20 mouse cellular contexts compared by ENCODE assay signal in the genomic region with DNA sequence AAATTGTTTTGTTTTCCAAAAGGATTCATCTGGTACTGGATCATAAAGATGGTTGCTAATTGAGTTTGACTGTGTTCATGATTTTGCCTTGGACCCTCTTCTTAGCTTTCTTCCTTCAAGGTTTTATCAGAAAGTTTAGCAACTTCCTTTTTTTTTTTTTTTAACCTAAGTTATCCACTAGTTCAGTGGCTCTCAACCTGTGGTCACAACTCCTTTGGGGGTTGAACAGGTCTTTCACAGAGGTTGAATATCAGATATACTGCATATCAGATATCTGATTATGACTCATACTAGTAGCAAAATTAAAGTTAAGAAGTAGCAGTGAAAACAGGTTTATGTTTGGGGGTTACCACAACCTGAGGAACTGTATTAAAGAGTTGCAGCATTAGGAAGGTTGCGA.
"Had no signal": no experiment of that assay in that cellular context is flagged by ENCODE, and none has a peak within 500 bp of the region (broad histone marks: within the 10 kb centered on the region; RNA-seq: fewer than 3 reads in every experiment).

No protein-coding gene starts in this region.

- H3K4me3 ChIP-seq: limb, embryonic 12.5 days; limb, embryonic 15.5 days; midbrain, embryonic 12.5 days; midbrain, embryonic 15.5 days; neural tube, embryonic 13.5 days had no signal

- DNase-seq: kidney, adult 11 months; kidney, adult 9 months; kidney, postnatal 14 days; kidney, postnatal 4 days; left cerebral cortex, postnatal 4 days; liver, postnatal 0 days; lung, embryonic 14.5 days; lung, postnatal 36 days; retina, postnatal 1 day; right cerebral cortex, postnatal 25 days; thymus, postnatal 25 days had no signal

- H3K9me3 ChIP-seq: limb, embryonic 12.5 days; limb, embryonic 15.5 days; midbrain, embryonic 12.5 days; midbrain, embryonic 15.5 days; neural tube, embryonic 13.5 days had no signal

- H3K9ac ChIP-seq: limb, embryonic 12.5 days; limb, embryonic 15.5 days; liver, embryonic 14.5 days; liver, postnatal 0 days; lung, embryonic 14.5 days; midbrain, embryonic 12.5 days; midbrain, embryonic 15.5 days; neural tube, embryonic 13.5 days had no signal

- H3K4me1 ChIP-seq: limb, embryonic 12.5 days; limb, embryonic 15.5 days; midbrain, embryonic 12.5 days; midbrain, embryonic 15.5 days; neural tube, embryonic 13.5 days had no signal

- H3K4me2 ChIP-seq: limb, embryonic 12.5 days; limb, embryonic 15.5 days; liver, embryonic 11.5 days; lung, embryonic 14.5 days; midbrain, embryonic 12.5 days; midbrain, embryonic 15.5 days; neural tube, embryonic 13.5 days had no signal

- H3K27me3 ChIP-seq: limb, embryonic 12.5 days; limb, embryonic 15.5 days; midbrain, embryonic 12.5 days; midbrain, embryonic 15.5 days; neural tube, embryonic 13.5 days had no signal

- H3K36me3 ChIP-seq: limb, embryonic 12.5 days; limb, embryonic 15.5 days; midbrain, embryonic 12.5 days; midbrain, embryonic 15.5 days; neural tube, embryonic 13.5 days had no signal

- ATAC-seq: liver, postnatal 0 days; lung, postnatal 0 days; midbrain, embryonic 15.5 days had no signal

- H3K27ac ChIP-seq: limb, embryonic 12.5 days; limb, embryonic 15.5 days; liver, embryonic 14.5 days; midbrain, embryonic 12.5 days; midbrain, embryonic 15.5 days; neural tube, embryonic 13.5 days; stomach, postnatal 0 days had no signal
